Mouse (Mus musculus): ENCODE measurements around the gene 1700067P10Rik. TPM values are rescaled to one million over a fixed set of nuclear protein-coding genes. Genes with fewer than 3 reads are reported as not detected.

The 1700067P10Rik gene
- polyA plus RNA-seq, 1 experiment from 2014 or later = 0.26 TPM

Other genes with a start within 250 kb of the 1700067P10Rik start
- 40.6 and 41.7 TPM in 2 replicates for gene Foxp4, start 164.7 kb upstream of the 1700067P10Rik start, polyA plus RNA-seq (2016; fragmentation: Nextera tagmentation; extraction: Ambion mirVana)
- gene 1700122O11Rik, start 51.0 kb upstream of the 1700067P10Rik start, polyA plus RNA-seq (2016; fragmentation: Nextera tagmentation; extraction: Ambion mirVana) = not detected in 2 replicates
- gene 9830107B12Rik, start 56.9 kb downstream of the 1700067P10Rik start, polyA plus RNA-seq (2016; fragmentation: Nextera tagmentation; extraction: Ambion mirVana) = 0.10 TPM in 1 of 2 replicates, not detected in the other
- not detected in 2 replicates for gene A530064D06Rik, start 78.0 kb downstream of the 1700067P10Rik start, polyA plus RNA-seq (2016; fragmentation: Nextera tagmentation; extraction: Ambion mirVana)
- gene Trem1, start 143.4 kb downstream of the 1700067P10Rik start, polyA plus RNA-seq (2016; fragmentation: Nextera tagmentation; extraction: Ambion mirVana) = 0.10 and 0.14 TPM in 2 replicates
- gene Trem3, start 158.5 kb downstream of the 1700067P10Rik start, polyA plus RNA-seq (2016; fragmentation: Nextera tagmentation; extraction: Ambion mirVana) = not detected in 2 replicates
- gene Treml4, start 175.0 kb downstream of the 1700067P10Rik start, polyA plus RNA-seq (2016; fragmentation: Nextera tagmentation; extraction: Ambion mirVana) = not detected in 2 replicates
- 0.25 and 0.81 TPM in 2 replicates for gene Treml2, start 210.2 kb downstream of the 1700067P10Rik start, polyA plus RNA-seq (2016; fragmentation: Nextera tagmentation; extraction: Ambion mirVana)
- 0.05 TPM in 1 of 2 replicates, not detected in the other for gene B430306N03Rik, start 226.8 kb downstream of the 1700067P10Rik start, polyA plus RNA-seq (2016; fragmentation: Nextera tagmentation; extraction: Ambion mirVana)

All from hindbrain, embryonic 12.5 days (tissue).